Mouse (Mus musculus) megakaryocyte, embryonic 14.5 days (primary cell): Measurements from ENCODE around the gene Fam222b.

Experiments
- FLI1 ChIP-seq: IDR thresholded peaks from 2 replicates; pipeline ENCODE4 v1.6.1; 2012; ENCODE audit warnings: low read length, inconsistent platforms, mixed read lengths
- GATA1 ChIP-seq: IDR thresholded peaks from 3 replicates; pipeline ENCODE4 v1.6.1; 2012; ENCODE audit warnings: mixed read lengths, low read length, inconsistent platforms, borderline replicate concordance

DNA sequence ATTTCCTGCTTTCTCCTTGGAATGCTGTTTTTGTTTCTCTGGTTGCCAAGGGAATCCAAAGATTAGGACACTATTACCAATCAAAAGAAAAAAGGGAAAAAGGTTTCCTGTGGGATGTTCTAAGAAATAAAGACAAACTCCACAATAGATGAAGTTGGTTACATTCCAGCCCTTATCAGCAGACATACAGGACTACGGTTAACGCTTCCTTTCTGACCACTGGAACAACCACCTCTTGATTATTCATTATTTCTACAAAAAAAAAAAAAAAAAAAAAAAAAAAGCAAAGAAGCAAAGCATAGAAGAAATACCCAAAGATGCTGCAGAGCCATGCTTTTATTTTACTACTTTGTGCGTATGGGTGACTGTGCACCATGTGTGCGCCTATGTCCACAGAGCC lies 28.4 kb downstream of the Fam222b start:
- TF ChIP-seq GATA1 (no peak; the same call in 2 of the 3 replicates), FLI1 (no peak)
